8 mouse cellular contexts compared by ENCODE assay signal in the genomic region with DNA sequence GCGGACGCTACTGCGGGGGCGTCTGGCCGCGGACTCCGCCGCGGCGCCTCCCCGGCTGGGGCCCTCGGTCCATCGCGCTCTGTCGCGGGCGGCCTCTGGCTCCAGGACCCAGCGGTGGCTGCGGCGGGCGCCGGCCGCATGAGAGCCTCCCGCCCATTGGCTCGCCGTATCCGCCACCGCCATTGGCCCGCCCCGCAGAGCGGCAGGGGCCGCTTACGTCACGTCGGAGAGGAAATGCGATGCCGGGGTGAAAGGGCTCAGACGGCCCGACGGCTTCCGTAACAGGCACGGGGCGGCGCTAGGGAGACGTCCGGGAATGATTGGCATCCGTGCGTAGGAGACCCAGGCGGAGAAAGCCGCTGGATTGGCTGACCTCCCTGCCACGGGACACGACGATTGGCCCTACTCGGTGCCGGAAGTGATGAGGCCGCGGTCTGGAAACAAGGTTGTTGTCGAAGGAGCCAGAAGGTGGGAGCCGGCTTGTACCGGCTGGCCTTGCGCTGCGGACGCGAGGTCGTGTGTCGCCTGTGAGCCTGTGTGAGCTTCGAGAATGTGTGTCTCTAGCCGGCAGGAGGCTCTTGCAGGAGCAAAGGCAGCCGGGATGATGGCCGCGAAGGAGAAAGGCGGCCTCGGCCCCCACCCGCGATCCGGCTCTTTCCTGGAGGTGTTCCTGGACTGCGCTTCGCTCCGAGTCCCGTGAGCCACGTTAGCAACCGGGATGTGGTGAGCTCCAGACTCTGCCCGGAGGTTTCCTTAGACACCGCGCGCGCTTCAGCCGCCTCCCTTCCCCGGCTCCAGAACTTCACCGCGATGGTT. TPM values are rescaled to one million over a fixed set of nuclear protein-coding genes. Genes with fewer than 3 reads are reported as not detected.
DNase-seq lines count a peak whose midpoint lies in the region; ATAC-seq and TF ChIP-seq lines count a peak whose summit lies in the region.

A gene (minus strand): TSS at position 120 of the 816 bp plus-strand sequence.

- TF ChIP-seq CTCF in ES-Bruce4 (IDR thresholded peaks at IDR 0.05; ENCODE audit: low read depth, low read length) = no peak
- peak; percentile 67 for TF ChIP-seq CTCF in liver, postnatal 0 days (IDR thresholded peaks at IDR 0.05; ENCODE audit: low read depth)

- H3K27ac ChIP-seq in ES-Bruce4 (ENCODE audit: insufficient read depth, low read length) = peak within 1 kb of the TSS; percentile 74
- H3K27ac ChIP-seq in forebrain, embryonic 13.5 days = peak within 1 kb of the TSS; percentile 95
- peak within 1 kb of the TSS; percentile 100 for H3K27ac ChIP-seq in liver, postnatal 0 days (ENCODE audit: low read depth)
- peak within 1 kb of the TSS; percentile 93 for H3K27ac ChIP-seq in neural tube, embryonic 14.5 days (ENCODE audit: low read depth, low read length)

- peak within 1 kb of the TSS; percentile 100 for H3K9ac ChIP-seq in ES-Bruce4 (ENCODE audit: low read depth, poor library complexity, severe bottlenecking)
- H3K9ac ChIP-seq in forebrain, embryonic 13.5 days = peak within 1 kb of the TSS; percentile 99
- H3K9ac ChIP-seq in liver, postnatal 0 days (replicated peaks) = peak within 1 kb of the TSS; percentile 100
- peak within 1 kb of the TSS; percentile 97 for H3K9ac ChIP-seq in neural tube, embryonic 14.5 days (replicated peaks; ENCODE audit: low read depth, low read length)

- WGBS in forebrain, embryonic 13.5 days = under 1% methylated on average over 63 of the region's 91 CpGs
- WGBS in large intestine, adult 2 months = 1% methylated on average over 87 of the region's 91 CpGs
- WGBS in liver, postnatal 0 days (ENCODE audit: insufficient replicate concordance) = under 1% methylated on average over 66 of the region's 91 CpGs
- WGBS in neural tube, embryonic 14.5 days = under 1% methylated on average over 90 of the region's 91 CpGs

- peak; percentile 99 for TF ChIP-seq POLR2A in ES-Bruce4 (IDR thresholded peaks at IDR 0.05; ENCODE audit: insufficient read depth, low read length)

- ATAC-seq in cerebellum, adult (ENCODE audit: insufficient number of reproducible peaks, low FRiP score, low TSS enrichment) = peak; percentile 98
- peak; percentile 97 for ATAC-seq in forebrain, embryonic 13.5 days
- ATAC-seq in liver, postnatal 0 days = peak; percentile 94
- peak; percentile 97 for ATAC-seq in neural tube, embryonic 14.5 days (ENCODE audit: low read depth)

- intact Hi-C loops in heart, postnatal 10 days (cut with DNase I) = loop anchor here (1.0 to 5.0 kb wide), 3 partner anchors 22 to 136 kb away; a partner anchor contains a TSS

- peak within 1 kb of the TSS; percentile 79 for H3K4me3 ChIP-seq in ES-Bruce4 (ENCODE audit: low read depth, low read length)
- peak within 1 kb of the TSS; percentile 98 for H3K4me3 ChIP-seq in forebrain, embryonic 13.5 days
- H3K4me3 ChIP-seq in liver, postnatal 0 days (ENCODE audit: low read depth, low read length) = peak within 1 kb of the TSS; percentile 98
- peak within 1 kb of the TSS; percentile 99 for H3K4me3 ChIP-seq in neural tube, embryonic 14.5 days (ENCODE audit: low read depth, low read length)

- H3K27me3 ChIP-seq in ES-Bruce4 (ENCODE audit: control insufficient read depth, insufficient read depth, low read length, poor library complexity, severe bottlenecking) = no peaks in the 10 kb centered on the region
- H3K27me3 ChIP-seq in forebrain, embryonic 13.5 days = no peaks in the 10 kb centered on the region
- H3K27me3 ChIP-seq in liver, postnatal 0 days (ENCODE audit: insufficient read depth, low read length) = no peaks in the 10 kb centered on the region
- no peaks in the 10 kb centered on the region for H3K27me3 ChIP-seq in neural tube, embryonic 14.5 days (ENCODE audit: control insufficient read depth, insufficient read depth, low read length)

- peak; percentile 48; the same call in 1 of the 2 replicates for TF ChIP-seq EP300 in ES-Bruce4 (IDR thresholded peaks at IDR 0.05; ENCODE audit: insufficient read depth, low read depth, low read length)
- TF ChIP-seq EP300 in liver, postnatal 0 days (IDR thresholded peaks at IDR 0.05; ENCODE audit: low read depth) = peak; percentile 76; the same call in 1 of the 2 replicates

- peak; percentile 100 for DNase-seq in heart, postnatal 10 days
- DNase-seq in large intestine, adult 2 months (ENCODE audit: low read depth, low spot score) = peak; percentile 96
- peak; percentile 99 for DNase-seq in liver, postnatal 0 days
- DNase-seq in testis, postnatal 10 days (ENCODE audit: low spot score) = peak; percentile 99

- H3K4me2 ChIP-seq in forebrain, embryonic 13.5 days = peak within 1 kb of the TSS; percentile 84
- peak within 1 kb of the TSS; percentile 84 for H3K4me2 ChIP-seq in liver, postnatal 0 days (ENCODE audit: low read depth, low read length)
- peak within 1 kb of the TSS; percentile 77 for H3K4me2 ChIP-seq in neural tube, embryonic 14.5 days (ENCODE audit: low read depth, low read length)

- H3K4me1 ChIP-seq in ES-Bruce4 (ENCODE audit: control insufficient read depth, insufficient read depth, low read length) = no peaks in the 10 kb centered on the region
- H3K4me1 ChIP-seq in forebrain, embryonic 13.5 days = peaks cover 44% of the 10 kb centered on the region
- peaks cover 40% of the 10 kb centered on the region for H3K4me1 ChIP-seq in liver, postnatal 0 days (ENCODE audit: insufficient read depth)
- peaks cover 30% of the 10 kb centered on the region for H3K4me1 ChIP-seq in neural tube, embryonic 14.5 days (ENCODE audit: control insufficient read depth, insufficient read depth, low read length)

- no peaks in the 10 kb centered on the region for H3K9me3 ChIP-seq in ES-Bruce4 (replicated peaks; ENCODE audit: control insufficient read depth, insufficient read depth, low read length, poor library complexity, severe bottlenecking)
- H3K9me3 ChIP-seq in forebrain, embryonic 13.5 days (replicated peaks) = no peaks in the 10 kb centered on the region
- H3K9me3 ChIP-seq in liver, postnatal 0 days (ENCODE audit: low read length) = no peaks in the 10 kb centered on the region
- H3K9me3 ChIP-seq in neural tube, embryonic 14.5 days (ENCODE audit: control insufficient read depth, low read length) = no peaks in the 10 kb centered on the region

- peaks cover 7% of the 10 kb centered on the region for H3K36me3 ChIP-seq in ES-Bruce4 (ENCODE audit: control insufficient read depth, insufficient read depth, low read length, poor library complexity, severe bottlenecking)
- H3K36me3 ChIP-seq in forebrain, embryonic 13.5 days (ENCODE audit: poor library complexity, severe bottlenecking) = 0 out of 2 replicates have a peak, but pooled peaks cover 3% of the 10 kb centered on the region
- H3K36me3 ChIP-seq in liver, postnatal 0 days (replicated peaks; ENCODE audit: insufficient read depth, low read length) = no peaks in the 10 kb centered on the region
- H3K36me3 ChIP-seq in neural tube, embryonic 14.5 days (ENCODE audit: control insufficient read depth, insufficient read depth, low read length) = no peaks in the 10 kb centered on the region

RNA-seq across cellular contexts. Expression of the gene that starts here (rescaled TPM):
- polyA plus RNA-seq in ES-Bruce4 (2011; ENCODE audit: insufficient read depth, insufficient read length, low read depth, missing spikeins) = 146 and 148 TPM in 2 replicates
- 34.3 and 35.6 TPM in 2 replicates for polyA plus RNA-seq in forebrain, embryonic 13.5 days (2015; fragmentation: Nextera tagmentation; extraction: Ambion mirVana)
- 10 to 100 TPM; 83.6 to 84.5 TPM for total RNA-seq in heart, postnatal 10 days (2021)
- 30.1 and 48.1 TPM in 2 replicates for polyA plus RNA-seq in large intestine, adult 2 months (2012; rRNA removed)
- polyA plus RNA-seq in liver, postnatal 0 days (2015; fragmentation: Nextera tagmentation; extraction: Ambion mirVana) = 21.2 and 21.9 TPM in 2 replicates
- 43.8 and 46.5 TPM in 2 replicates for polyA plus RNA-seq in neural tube, embryonic 14.5 days (2014; fragmentation: Nextera tagmentation; extraction: Ambion mirVana)

Comparison
In these comparisons a context has a peak if more than half of its experiments do, and no peak if none do; other contexts are left out.
1. Peak in every context shown above with its lines: DNase-seq, ATAC-seq, H3K4me3 ChIP-seq and H3K27ac ChIP-seq.